Mouse (Mus musculus): ENCODE measurements at regions not wholly inside any gene's neighbourhood (a gene's known extent, or its start where the extent isn't known, plus 50 kb on each side); places are given as distances from the start of the nearest gene placed in this dataset. TPM values are rescaled to one million over a fixed set of nuclear protein-coding genes. Genes with fewer than 3 reads are reported as not detected.

DNA sequence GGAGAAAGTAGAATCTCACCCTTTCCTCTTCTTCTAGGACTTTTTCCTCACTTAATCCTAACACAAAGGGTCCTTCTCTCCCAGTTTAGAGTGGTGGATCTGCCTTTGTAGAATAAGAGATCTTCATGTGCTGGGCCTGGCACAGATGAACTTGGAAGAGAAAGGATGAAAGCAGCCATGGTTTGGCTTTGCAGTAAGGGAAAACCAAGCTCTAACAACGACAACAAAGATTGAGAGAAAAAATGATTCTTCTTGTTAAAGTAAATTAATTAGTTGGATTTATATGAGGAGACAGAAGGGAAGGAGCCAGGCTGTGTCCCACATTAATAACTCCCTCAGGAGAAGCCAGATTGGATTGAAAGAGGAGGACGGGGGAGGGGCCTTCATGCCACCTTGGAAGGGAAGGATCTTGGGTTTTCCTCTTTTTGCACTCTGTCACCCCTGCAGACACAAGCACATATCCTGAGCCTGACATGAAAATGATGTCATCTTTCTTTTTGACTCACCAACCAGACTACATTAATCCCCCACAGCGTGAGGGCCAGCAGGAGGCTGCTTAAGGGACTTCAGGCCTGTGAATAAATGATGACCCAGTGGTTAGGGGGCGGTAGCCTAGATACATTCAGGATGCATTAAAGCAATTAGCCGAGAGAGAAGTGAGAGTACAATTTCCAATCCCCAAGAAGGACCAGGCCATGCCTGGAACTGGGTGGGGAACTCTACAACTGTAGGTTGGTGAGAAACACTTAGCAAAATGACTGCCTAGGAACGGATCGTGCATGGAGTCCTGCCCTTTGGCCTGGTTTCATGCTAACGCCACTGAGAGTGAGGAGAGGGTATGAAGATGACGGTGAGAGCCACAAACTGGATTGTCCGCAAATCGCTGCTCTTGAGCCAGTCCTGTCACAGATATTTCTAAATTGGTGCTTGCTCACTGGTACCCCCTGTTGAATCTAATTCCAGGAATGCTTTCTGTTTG, 69.4 kb upstream of the Klf7 start:
- no peaks in the 10 kb centered on the region for H3K9me3 ChIP-seq
- H3K27me3 ChIP-seq (replicated peaks): no peaks in the 10 kb centered on the region
- no peak overlapping the region for H3K27ac ChIP-seq
- H3K4me3 ChIP-seq (replicated peaks): no peak overlapping the region
- H3K36me3 ChIP-seq: no peaks in the 10 kb centered on the region
- H3K9ac ChIP-seq: no peak overlapping the region
- H3K4me2 ChIP-seq: no peak overlapping the region
- ATAC-seq (ENCODE audit: insufficient read depth, low FRiP score, low read depth): no peak
- H3K4me1 ChIP-seq: no peaks in the 10 kb centered on the region
- WGBS: 72% methylated on average over 11 of the region's 11 CpGs

DNA sequence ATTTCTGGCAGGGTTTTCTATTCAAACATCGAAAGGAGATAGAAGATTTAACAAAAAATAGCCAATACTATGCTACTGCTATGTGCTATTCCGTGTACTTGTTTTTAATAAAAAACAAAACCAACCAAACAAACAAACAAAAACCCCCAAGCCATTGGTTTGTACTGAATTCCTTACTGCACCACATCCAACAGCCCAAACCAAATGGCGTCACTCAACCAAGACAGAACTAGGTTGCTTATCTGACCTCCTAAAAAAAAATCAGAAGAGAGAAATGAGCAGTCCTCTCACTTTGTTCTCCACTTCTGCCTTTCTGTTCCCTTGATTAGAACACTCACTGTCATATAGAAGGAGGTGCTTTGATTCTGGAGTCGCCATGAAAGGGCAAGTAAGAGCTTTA, 68.6 kb upstream of the Klf7 start:
- Histone ChIP-seq H3K27ac (no peak overlapping the region), H3K4me1 (no peaks in the 10 kb centered on the region), H3K27me3 (replicated peaks) (no peaks in the 10 kb centered on the region), H3K9me3 (no peaks in the 10 kb centered on the region), H3K4me2 (no peak overlapping the region), H3K9ac (no peak overlapping the region), H3K36me3 (no peaks in the 10 kb centered on the region), H3K4me3 (replicated peaks) (no peak overlapping the region)
- no peak for ATAC-seq (ENCODE audit: insufficient read depth, low FRiP score, low read depth)
- 82% methylated on average over 4 of the region's 4 CpGs for WGBS

DNA sequence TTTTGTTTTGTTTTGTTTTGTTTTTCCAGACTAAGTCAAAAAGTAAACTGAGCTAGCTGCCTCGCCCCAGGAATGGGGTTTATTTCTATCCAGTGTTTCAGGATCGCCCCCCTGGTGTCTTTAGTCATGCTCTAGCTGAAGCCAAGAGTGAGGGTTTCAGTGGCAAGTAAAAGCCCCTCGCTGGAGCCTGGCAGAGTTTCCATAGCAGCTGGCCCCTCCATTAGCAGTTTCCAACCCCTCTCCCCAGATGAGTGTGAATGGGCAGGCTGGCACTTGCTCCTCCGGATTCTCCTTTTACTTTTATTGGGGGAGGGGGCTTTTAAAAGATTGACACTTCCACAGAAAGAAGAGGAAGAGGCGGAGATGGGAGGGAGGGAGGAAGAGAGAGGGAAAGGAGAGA, 68.0 kb upstream of the Klf7 start:
- H3K9me3 ChIP-seq: no peaks in the 10 kb centered on the region
- no peak for ATAC-seq (ENCODE audit: insufficient read depth, low FRiP score, low read depth)
- H3K4me1 ChIP-seq: no peaks in the 10 kb centered on the region
- H3K9ac ChIP-seq: no peak overlapping the region
- no peak overlapping the region for H3K4me2 ChIP-seq
- H3K27ac ChIP-seq: no peak overlapping the region
- no peaks in the 10 kb centered on the region for H3K36me3 ChIP-seq
- no peaks in the 10 kb centered on the region for H3K27me3 ChIP-seq (replicated peaks)
- WGBS: 27% methylated on average over 5 of the region's 5 CpGs
- no peak overlapping the region for H3K4me3 ChIP-seq (replicated peaks)

DNA sequence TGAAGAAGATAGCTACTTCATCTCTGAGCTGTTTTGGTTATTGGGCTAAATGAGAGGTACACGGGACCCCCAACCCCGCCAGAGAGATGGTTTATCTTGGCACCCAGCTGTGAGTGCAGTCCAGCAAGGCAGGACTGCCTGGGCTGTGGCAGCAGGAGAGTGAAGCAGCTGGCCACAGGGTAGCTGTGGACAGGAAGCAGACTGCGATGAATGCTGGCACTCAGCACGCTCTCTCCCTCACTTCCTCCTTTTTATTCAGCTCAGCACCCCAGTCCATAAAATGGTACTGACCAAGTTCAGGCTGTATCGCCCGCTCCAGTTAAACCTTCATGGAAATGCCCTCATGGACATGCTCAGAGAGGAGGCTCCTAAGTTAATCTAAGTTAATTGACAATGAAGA, 67.4 kb upstream of the Klf7 start:
- Histone ChIP-seq H3K4me3 (replicated peaks) (no peak overlapping the region), H3K9me3 (no peaks in the 10 kb centered on the region), H3K36me3 (no peaks in the 10 kb centered on the region), H3K4me1 (no peaks in the 10 kb centered on the region), H3K27me3 (replicated peaks) (no peaks in the 10 kb centered on the region), H3K4me2 (no peak overlapping the region), H3K27ac (no peak overlapping the region), H3K9ac (no peak overlapping the region)
- 48% methylated on average over 6 of the region's 6 CpGs for WGBS
- ATAC-seq (ENCODE audit: insufficient read depth, low FRiP score, low read depth): no peak

DNA sequence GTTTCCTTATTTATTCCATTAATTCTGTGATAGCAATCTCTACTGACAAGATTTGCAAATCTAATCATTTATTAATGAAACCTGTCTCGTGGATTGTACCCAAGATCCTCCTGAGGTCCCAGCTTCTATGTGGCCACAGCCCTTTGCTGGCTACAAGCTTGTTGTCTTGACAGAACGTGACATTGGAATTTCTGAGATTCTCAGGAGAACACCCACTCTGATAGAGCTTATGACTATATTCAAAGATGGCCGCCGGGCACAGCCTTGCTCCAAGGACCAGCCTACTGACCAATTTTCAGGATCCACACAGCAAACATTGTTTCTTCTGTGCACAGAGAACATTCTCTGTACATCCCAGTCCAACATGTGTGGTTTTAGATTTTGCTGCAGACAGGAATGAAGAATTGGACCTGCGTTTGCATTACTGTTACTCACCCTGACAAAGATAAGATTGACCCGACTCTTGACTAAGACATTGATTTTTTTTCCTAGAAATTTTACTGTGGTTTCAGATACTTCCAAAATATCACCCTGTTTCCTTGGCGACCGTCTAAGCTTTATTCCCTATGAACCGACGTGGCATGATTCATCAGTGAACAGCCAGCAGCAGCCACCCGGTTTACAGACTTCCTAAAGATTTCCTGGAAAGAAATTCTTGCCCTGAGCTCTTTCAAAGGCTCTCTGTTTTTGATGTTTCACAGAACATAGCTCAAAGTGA, 65.9 kb upstream of the Klf7 start:
- no peak for ATAC-seq (ENCODE audit: insufficient read depth, low FRiP score, low read depth)

DNA sequence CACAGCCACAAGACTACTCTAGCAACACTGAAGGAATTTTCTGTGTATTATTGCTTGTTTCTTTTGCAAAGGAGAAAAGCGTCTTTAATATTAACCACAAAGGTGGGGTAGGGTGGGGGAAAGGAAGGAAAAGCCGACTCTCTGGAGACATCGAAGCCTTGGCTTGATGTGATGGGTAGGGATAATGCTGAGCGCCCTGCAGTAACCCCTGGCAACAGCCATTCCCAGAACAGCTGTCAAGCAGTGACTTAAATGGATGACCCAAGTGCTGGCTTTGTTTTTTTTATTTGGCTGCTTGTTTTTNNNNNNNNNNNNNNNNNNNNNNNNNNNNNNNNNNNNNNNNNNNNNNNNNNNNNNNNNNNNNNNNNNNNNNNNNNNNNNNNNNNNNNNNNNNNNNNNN, 51.6 kb upstream of the Klf7 start:
- Histone ChIP-seq H3K4me3 (replicated peaks) (no peak overlapping the region), H3K4me2 (no peak overlapping the region), H3K27me3 (replicated peaks) (no peaks in the 10 kb centered on the region), H3K4me1 (no peaks in the 10 kb centered on the region), H3K9ac (no peak overlapping the region), H3K36me3 (no peaks in the 10 kb centered on the region), H3K27ac (no peak overlapping the region), H3K9me3 (no peaks in the 10 kb centered on the region)
- 37% methylated on average over 4 of the region's 4 CpGs for WGBS
- no peak for ATAC-seq (ENCODE audit: insufficient read depth, low FRiP score, low read depth)

More for the DNA sequence above, 65.9 kb upstream of the Klf7 start:
- Histone ChIP-seq H3K9ac (no peak overlapping the region), H3K27ac (no peak overlapping the region), H3K4me1 (no peaks in the 10 kb centered on the region), H3K9me3 (no peaks in the 10 kb centered on the region), H3K4me3 (replicated peaks) (no peak overlapping the region), H3K27me3 (replicated peaks) (no peaks in the 10 kb centered on the region), H3K36me3 (no peaks in the 10 kb centered on the region), H3K4me2 (no peak overlapping the region)
- 68% methylated on average over 11 of the region's 11 CpGs for WGBS

DNA sequence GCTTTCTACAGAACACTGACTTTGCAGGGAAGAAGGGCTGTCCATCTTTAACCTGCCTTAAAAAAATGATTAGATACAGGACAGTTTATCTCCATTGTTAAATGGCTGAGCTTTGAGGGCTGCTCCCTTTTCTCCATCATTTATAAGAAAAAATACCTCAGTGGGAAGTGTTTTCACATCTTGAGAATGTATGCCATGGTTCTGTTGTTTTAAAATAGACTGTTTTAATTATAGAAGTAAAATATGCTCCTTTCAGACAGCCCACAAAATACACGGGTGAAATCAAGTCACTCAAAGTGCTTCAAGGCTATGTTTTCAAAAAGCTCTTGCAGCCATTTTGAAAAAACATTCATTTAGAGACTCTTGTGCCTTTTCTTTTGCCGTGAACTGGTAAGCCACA, 50.0 kb upstream of the Klf7 start:
- Histone ChIP-seq H3K9me3 (no peaks in the 10 kb centered on the region), H3K4me1 (no peaks in the 10 kb centered on the region), H3K9ac (no peak overlapping the region), H3K27ac (no peak overlapping the region), H3K4me2 (no peak overlapping the region), H3K4me3 (replicated peaks) (no peak overlapping the region), H3K36me3 (no peaks in the 10 kb centered on the region), H3K27me3 (replicated peaks) (no peaks in the 10 kb centered on the region)
- WGBS: 56% methylated on average over 2 of the region's 2 CpGs
- no peak for ATAC-seq (ENCODE audit: insufficient read depth, low FRiP score, low read depth)

Small RNAs in the stretch of these regions (microRNA-seq; reads per million reads assigned to microRNA genes)
- not detected for gene Gm25748
